Mouse (Mus musculus) embryonic fibroblast, embryonic 13.5 days (primary cell): ENCODE measurements around the gene Trpm3.

ENCODE experiments used
- CTCF ChIP-seq: IDR thresholded peaks from 2 replicates; pipeline ENCODE4 v1.5.1; 2011; ENCODE audit warnings: mild to moderate bottlenecking, control low read depth, low read length, moderate library complexity, borderline replicate concordance; ENCODE audit not compliant: insufficient read depth
- POLR2A ChIP-seq: IDR thresholded peaks from 2 replicates; pipeline ENCODE4 v1.6.1; 2011; ENCODE audit warnings: low read depth, mild to moderate bottlenecking, control low read depth, low read length, moderate library complexity

- no peak for TF ChIP-seq CTCF
- TF ChIP-seq POLR2A: no peak
These were observed 896.1 kb downstream of the Trpm3 start for GRCm38 (mm10) chr19:23034933-23035332.
